Mouse (Mus musculus) megakaryocyte, adult 5-6 weeks (primary cell): ENCODE measurements at regions not wholly inside any gene's neighbourhood (a gene's known extent, or its start where the extent isn't known, plus 50 kb on each side); places are given as distances from the start of the nearest gene placed in this dataset.

Experiments
- ATAC-seq: 2 replicates; pipeline ENCODE4 v1.8.0; 2016; ENCODE audit warnings: mild to moderate bottlenecking, inconsistent platforms; ENCODE audit not compliant: poor library complexity, severe bottlenecking

- ATAC-seq: peak; percentile 96
These were observed 133.6 kb downstream of the Papss1 start for GRCm38 (mm10) chr3:131698070-131698750.

- ATAC-seq: no peak
These were observed 138.6 kb downstream of the Papss1 start for GRCm38 (mm10) chr3:131703134-131703533.

- ATAC-seq: peak; percentile 77; the same call in 1 of the 2 replicates
These were observed 149.0 kb downstream of the Papss1 start for GRCm38 (mm10) chr3:131713532-131713931.

GRCm38 (mm10) chr3:131718761-131719160, 154.2 kb downstream of the Papss1 start:
- no peak for ATAC-seq

- no peak for ATAC-seq
These were observed 164.1 kb downstream of the Papss1 start for GRCm38 (mm10) chr3:131728618-131729017.

GRCm38 (mm10) chr3:131734226-131734625, 169.7 kb downstream of the Papss1 start:
- ATAC-seq: no peak

GRCm38 (mm10) chr3:131737461-131737860, 172.9 kb downstream of the Papss1 start:
- ATAC-seq: no peak

- ATAC-seq: no peak
These were observed 173.5 kb downstream of the Papss1 start for GRCm38 (mm10) chr3:131737953-131738598.

- ATAC-seq: no peak
These were observed 191.0 kb downstream of the Papss1 start for GRCm38 (mm10) chr3:131755537-131755936.

- no peak for ATAC-seq
These were observed 191.6 kb downstream of the Papss1 start for GRCm38 (mm10) chr3:131756126-131756525.

GRCm38 (mm10) chr3:131769976-131770375, 205.4 kb downstream of the Papss1 start:
- no peak for ATAC-seq

- no peak for ATAC-seq
These were observed 205.9 kb downstream of the Papss1 start for GRCm38 (mm10) chr3:131770486-131770885.

- no peak for ATAC-seq
These were observed 207.4 kb downstream of the Papss1 start for GRCm38 (mm10) chr3:131771863-131772546.

GRCm38 (mm10) chr3:131772593-131772992, 208.0 kb downstream of the Papss1 start:
- ATAC-seq: no peak

- ATAC-seq: no peak
These were observed 210.9 kb downstream of the Papss1 start for GRCm38 (mm10) chr3:131775431-131775830.

GRCm38 (mm10) chr3:131776650-131777049, 212.1 kb downstream of the Papss1 start:
- ATAC-seq: no peak

- no peak for ATAC-seq
These were observed 215.2 kb downstream of the Papss1 start for GRCm38 (mm10) chr3:131779803-131780202.

- no peak for ATAC-seq
These were observed 221.0 kb downstream of the Papss1 start for GRCm38 (mm10) chr3:131785524-131785923.

- ATAC-seq: no peak
These were observed 223.8 kb downstream of the Papss1 start for GRCm38 (mm10) chr3:131788321-131788720.

- ATAC-seq: no peak
These were observed 224.6 kb downstream of the Papss1 start for GRCm38 (mm10) chr3:131789177-131789576.

GRCm38 (mm10) chr3:131794056-131794455, 229.5 kb downstream of the Papss1 start:
- ATAC-seq: no peak
